Mouse (Mus musculus) olfactory bulb, adult 2 months (tissue): ENCODE measurements around the gene Il18bp.

ENCODE experiments used
- CTCF ChIP-seq: fragments of 200-500 bp; IDR thresholded peaks from 2 replicates; pipeline ENCODE4 v1.5.1; 2012; ENCODE audit warnings: low read depth, mild to moderate bottlenecking, low read length, moderate library complexity; ENCODE audit not compliant: insufficient read depth
- POLR2A ChIP-seq: fragments of 200-500 bp; IDR thresholded peaks from 2 replicates; pipeline ENCODE4 v1.6.1; 2012; ENCODE audit warnings: mild to moderate bottlenecking, low read depth, low read length, moderate library complexity; ENCODE audit not compliant: insufficient read depth

DNA sequence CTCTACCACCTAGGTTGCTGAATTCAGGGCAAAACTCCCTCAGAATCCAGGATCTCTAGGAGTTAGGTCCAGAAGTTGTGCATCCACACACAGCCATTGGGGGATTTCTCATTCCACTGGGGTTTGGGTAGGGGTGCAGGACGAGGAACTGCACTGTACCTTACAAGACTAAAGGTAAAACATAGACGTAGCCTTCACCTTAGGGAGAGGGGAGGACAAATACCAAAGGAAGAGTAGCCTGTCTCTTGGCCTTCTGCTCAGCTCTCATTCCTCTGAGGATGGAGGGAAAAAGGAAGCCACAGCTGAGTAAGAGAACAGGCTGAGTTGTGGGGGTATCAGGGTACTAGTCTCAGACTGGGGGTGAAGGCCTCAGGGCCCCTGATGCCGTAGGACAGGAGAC is at the start of gene Il18bp:
- TF ChIP-seq CTCF (no peak), POLR2A (no peak)
